Comparison of ENCODE assay signal across 8 mouse cellular contexts in genomic region chr19:41830106-41831031, GRCm38 (mm10). TPM values are rescaled to one million over a fixed set of nuclear protein-coding genes. Genes with fewer than 3 reads are reported as not detected.
A peak's percentile ranks its signal among the peaks of the same experiment; 100 is the strongest.
DNase-seq lines count a peak whose midpoint lies in the region; ATAC-seq and TF ChIP-seq lines count a peak whose summit lies in the region.

No protein-coding gene starts in this region.

- H3K4me3 ChIP-seq in embryonic facial prominence, embryonic 10.5 days, result peak overlapping the region; percentile 84
- peak overlapping the region; percentile 68 for H3K4me3 ChIP-seq in kidney, adult 2 months (ENCODE audit: insufficient read depth, low read depth, low read length)
- H3K4me3 ChIP-seq in liver, adult 2 months (ENCODE audit: insufficient read depth, low read depth, low read length), result peak overlapping the region; percentile 59
- peak overlapping the region; percentile 57 for H3K4me3 ChIP-seq in stomach, embryonic 14.5 days (ENCODE audit: low read depth, low read length)

- no peak for TF ChIP-seq POLR2A in kidney, adult 2 months (IDR thresholded peaks at IDR 0.05; ENCODE audit: low read depth, low read length)
- no peak for TF ChIP-seq POLR2A in liver, adult 2 months (IDR thresholded peaks at IDR 0.05; ENCODE audit: extremely low read depth, insufficient read depth, low read length)

- H3K27ac ChIP-seq in embryonic facial prominence, embryonic 10.5 days (replicated peaks), result peak overlapping the region; percentile 94
- no peak overlapping the region for H3K27ac ChIP-seq in kidney, adult 2 months (ENCODE audit: insufficient read depth, low read depth, low read length)
- H3K27ac ChIP-seq in liver, adult 2 months (replicated peaks; ENCODE audit: insufficient read depth, low read depth, low read length), result peak overlapping the region; percentile 93
- H3K27ac ChIP-seq in stomach, embryonic 14.5 days (ENCODE audit: low read length), result peak overlapping the region; percentile 84

- H3K4me2 ChIP-seq in stomach, embryonic 14.5 days (replicated peaks; ENCODE audit: low read depth, low read length), result peak overlapping the region; percentile 93

- WGBS in embryonic facial prominence, embryonic 10.5 days, result under 1% methylated on average over 112 of the region's 112 CpGs
- WGBS in kidney, adult 2 months, result under 1% methylated on average over 112 of the region's 112 CpGs
- under 1% methylated on average over 111 of the region's 112 CpGs for WGBS in liver, adult 2 months
- under 1% methylated on average over 110 of the region's 112 CpGs for WGBS in stomach, embryonic 14.5 days

- H3K79me2 ChIP-seq in liver, adult 2 months (ENCODE audit: control insufficient read depth, insufficient read depth, low read length), result peaks cover 4% of the 10 kb centered on the region; the same call in 1 of the 2 replicates

- TF ChIP-seq CTCF in kidney, adult 2 months (conservative IDR thresholded peaks at IDR 0.05; ENCODE audit: insufficient read depth, insufficient read length, low read depth, low read length), result no peak
- TF ChIP-seq CTCF in liver, adult 2 months (IDR thresholded peaks at IDR 0.05; ENCODE audit: low read depth, low read length), result no peak

- H3K9me3 ChIP-seq in embryonic facial prominence, embryonic 10.5 days, result no peaks in the 10 kb centered on the region
- no peaks in the 10 kb centered on the region for H3K9me3 ChIP-seq in stomach, embryonic 14.5 days (ENCODE audit: control insufficient read depth, low read depth, low read length)

- H3K27me3 ChIP-seq in embryonic facial prominence, embryonic 10.5 days (replicated peaks; ENCODE audit: low read depth, poor library complexity, severe bottlenecking), result peaks cover 38% of the 10 kb centered on the region
- H3K27me3 ChIP-seq in kidney, adult 2 months (replicated peaks; ENCODE audit: control insufficient read depth, insufficient read depth, low read length), result no peaks in the 10 kb centered on the region
- no peaks in the 10 kb centered on the region for H3K27me3 ChIP-seq in liver, adult 2 months (ENCODE audit: control insufficient read depth, insufficient read depth, low read length)
- no peaks in the 10 kb centered on the region for H3K27me3 ChIP-seq in stomach, embryonic 14.5 days (ENCODE audit: control insufficient read depth, insufficient read depth, low read length)

- peak overlapping the region; percentile 68 for H3K9ac ChIP-seq in liver, adult 2 months (ENCODE audit: low read depth, low read length)
- H3K9ac ChIP-seq in stomach, embryonic 14.5 days (replicated peaks; ENCODE audit: low read depth, low read length), result peak overlapping the region; percentile 58

- H3K4me1 ChIP-seq in embryonic facial prominence, embryonic 10.5 days, result peaks cover 42% of the 10 kb centered on the region
- peaks cover 2% of the 10 kb centered on the region; the same call in 1 of the 2 replicates for H3K4me1 ChIP-seq in kidney, adult 2 months (ENCODE audit: control insufficient read depth, insufficient read depth, low read length)
- peaks cover 12% of the 10 kb centered on the region for H3K4me1 ChIP-seq in liver, adult 2 months (ENCODE audit: control insufficient read depth, insufficient read depth, low read length)
- 0 out of 2 replicates have a peak, but pooled peaks cover 5% of the 10 kb centered on the region for H3K4me1 ChIP-seq in stomach, embryonic 14.5 days (ENCODE audit: control insufficient read depth, insufficient read depth, low read length)

- no peak; the same call in 1 of the 2 replicates for ATAC-seq in stomach, embryonic 14.5 days (ENCODE audit: insufficient number of reproducible peaks, insufficient read depth, low FRiP score, low read depth)

- DNase-seq in 3134 (ENCODE audit: extremely low read depth, insufficient read length, low spot score) (peak; percentile 30), R1 (ENCODE audit: low read depth, low spot score) (peak; percentile 67)
- peak; percentile 81 for DNase-seq in embryonic facial prominence, embryonic 10.5 days (ENCODE audit: low spot score)
- peak; percentile 67 to 84 for DNase-seq in heart, adult 18-20 months
- peak; percentile 21 for DNase-seq in kidney, adult 2 months
- DNase-seq in liver, adult 2 months (ENCODE audit: extremely low read depth, low read depth, low spot score), result no peak
- peak; percentile 14 to 68 for DNase-seq in monocyte, adult 2 months (ENCODE audit: low read depth in 1 of 2, low spot score in 2 of 2)

- H3K36me3 ChIP-seq in embryonic facial prominence, embryonic 10.5 days (replicated peaks), result no peaks in the 10 kb centered on the region
- no peaks in the 10 kb centered on the region for H3K36me3 ChIP-seq in kidney, adult 2 months (ENCODE audit: control insufficient read depth, insufficient read depth, low read length)
- no peaks in the 10 kb centered on the region for H3K36me3 ChIP-seq in liver, adult 2 months (ENCODE audit: control insufficient read depth, insufficient read depth, low read length)
- no peaks in the 10 kb centered on the region for H3K36me3 ChIP-seq in stomach, embryonic 14.5 days (ENCODE audit: control insufficient read depth, insufficient read depth, low read length)

RNA-seq across cellular contexts. Expression of gene Frat1, which starts 0.6 kb away (rescaled TPM):
- polyA plus RNA-seq in embryonic facial prominence, embryonic 10.5 days (2016; fragmentation: Nextera tagmentation; extraction: Ambion mirVana), result 9.1 and 9.2 TPM in 2 replicates
- 1 to 10 TPM; 1.7 to 2.5 TPM for total RNA-seq in heart, adult 18-20 months (2021)
- 1.3 and 1.6 TPM in 2 replicates for polyA plus RNA-seq in kidney, adult 2 months (2012; rRNA removed)
- 1.9 and 3.3 TPM in 2 replicates for total RNA-seq in liver, adult 2 months (2014; rRNA removed)
- polyA plus RNA-seq in liver, adult 2 months (2012; rRNA removed), result 5.5 and 5.6 TPM in 2 replicates
- polyA plus RNA-seq in stomach, embryonic 14.5 days (2014; fragmentation: Nextera tagmentation; extraction: Ambion mirVana), result 12.9 and 14.1 TPM in 2 replicates

RNA-seq across cellular contexts. Expression of gene Frat2, which starts 17.6 kb away (rescaled TPM):
- 3.8 and 4.3 TPM in 2 replicates for polyA plus RNA-seq in embryonic facial prominence, embryonic 10.5 days (2016; fragmentation: Nextera tagmentation; extraction: Ambion mirVana)
- total RNA-seq in heart, adult 18-20 months (2021), result 1 to 10 TPM; 2.5 to 3.3 TPM
- polyA plus RNA-seq in kidney, adult 2 months (2012; rRNA removed), result 1.4 TPM in 2 replicates
- 0.87 and 1.3 TPM in 2 replicates for total RNA-seq in liver, adult 2 months (2014; rRNA removed)
- polyA plus RNA-seq in liver, adult 2 months (2012; rRNA removed), result 2.2 and 2.4 TPM in 2 replicates
- 3.5 and 5.0 TPM in 2 replicates for polyA plus RNA-seq in stomach, embryonic 14.5 days (2014; fragmentation: Nextera tagmentation; extraction: Ambion mirVana)

RNA-seq across cellular contexts. Expression of gene Arhgap19, which starts 28.5 kb away (rescaled TPM):
- 45.2 and 46.2 TPM in 2 replicates for polyA plus RNA-seq in embryonic facial prominence, embryonic 10.5 days (2016; fragmentation: Nextera tagmentation; extraction: Ambion mirVana)
- total RNA-seq in heart, adult 18-20 months (2021), result 1 to 10 TPM; 2.0 to 2.6 TPM
- polyA plus RNA-seq in kidney, adult 2 months (2012; rRNA removed), result 1.0 and 1.3 TPM in 2 replicates
- 1.9 and 2.8 TPM in 2 replicates for total RNA-seq in liver, adult 2 months (2014; rRNA removed)
- 0.72 and 1.2 TPM in 2 replicates for polyA plus RNA-seq in liver, adult 2 months (2012; rRNA removed)
- 25.2 and 25.7 TPM in 2 replicates for polyA plus RNA-seq in stomach, embryonic 14.5 days (2014; fragmentation: Nextera tagmentation; extraction: Ambion mirVana)

Comparison
In these comparisons a context has a peak if more than half of its experiments do, and no peak if none do; other contexts are left out.
1. RNA of gene Arhgap19, which starts 28.5 kb away (polyA plus RNA-seq): 45.2 to 46.2 TPM in embryonic facial prominence, embryonic 10.5 days and 25.2 to 25.7 TPM in stomach, embryonic 14.5 days; 1.0 to 1.3 TPM in kidney, adult 2 months and 0.72 to 1.2 TPM in liver, adult 2 months; every median in the first group is over 10 times any median in the second.
2. Peak in every context shown above with its lines, with median percentiles within 50 percentile points of each other: H3K4me3 ChIP-seq.